Mouse (Mus musculus): Measurements from ENCODE around the gene Mprip. TPM values are rescaled to one million over a fixed set of nuclear protein-coding genes. Genes with fewer than 3 reads are reported as not detected.

Gene Mprip
- polyA plus RNA-seq, 1 experiment from 2014 or later: 39.3 TPM

DNA sequence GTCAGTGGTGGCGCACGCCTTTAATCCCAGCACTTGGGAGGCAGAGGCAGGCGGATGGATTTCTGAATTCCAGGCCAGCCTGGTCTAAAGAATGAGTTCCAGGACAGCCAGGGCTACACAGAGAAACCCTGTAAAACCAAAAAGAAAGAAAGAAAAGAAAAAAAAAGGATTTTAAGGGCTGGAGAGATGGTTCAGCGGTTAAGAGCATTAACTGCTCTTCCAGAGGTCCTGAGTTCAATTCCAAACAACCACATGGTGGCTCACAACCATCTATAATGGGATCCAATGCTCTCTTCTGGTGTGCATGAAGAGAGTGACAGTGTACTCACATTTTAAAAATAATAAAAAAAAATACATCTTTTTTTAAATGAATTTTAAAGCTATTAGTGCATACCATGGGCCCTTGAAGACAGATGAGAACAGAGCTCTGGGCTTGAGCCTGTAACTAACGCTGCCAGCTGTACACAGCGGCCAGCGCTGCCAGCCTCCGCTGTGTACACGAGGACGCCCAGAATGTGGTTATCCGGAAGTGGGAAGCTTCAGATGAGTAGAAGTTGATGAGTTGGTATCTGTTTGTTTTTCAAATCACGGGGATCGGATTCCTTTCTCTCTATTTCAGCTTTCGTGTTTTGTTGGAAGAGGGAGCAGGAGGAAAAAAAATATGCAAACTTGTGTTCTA, 149.5 kb downstream of the Mprip start:
- Histone ChIP-seq H3K27me3 (no peaks in the 10 kb centered on the region), H3K36me3 (peaks cover 23% of the 10 kb centered on the region), H3K4me3 (replicated peaks) (peak overlapping the region; percentile 63), H3K4me1 (replicated peaks) (peaks cover 21% of the 10 kb centered on the region), H3K9ac (replicated peaks) (peak overlapping the region; percentile 88), H3K27ac (peak overlapping the region; percentile 99), H3K9me3 (no peaks in the 10 kb centered on the region), H3K4me2 (replicated peaks) (peak overlapping the region; percentile 78)
- 68% methylated on average over 14 of the region's 14 CpGs for WGBS
- ATAC-seq: 0 out of 2 replicates have a peak, but pooled peaks have one; percentile 9

DNA sequence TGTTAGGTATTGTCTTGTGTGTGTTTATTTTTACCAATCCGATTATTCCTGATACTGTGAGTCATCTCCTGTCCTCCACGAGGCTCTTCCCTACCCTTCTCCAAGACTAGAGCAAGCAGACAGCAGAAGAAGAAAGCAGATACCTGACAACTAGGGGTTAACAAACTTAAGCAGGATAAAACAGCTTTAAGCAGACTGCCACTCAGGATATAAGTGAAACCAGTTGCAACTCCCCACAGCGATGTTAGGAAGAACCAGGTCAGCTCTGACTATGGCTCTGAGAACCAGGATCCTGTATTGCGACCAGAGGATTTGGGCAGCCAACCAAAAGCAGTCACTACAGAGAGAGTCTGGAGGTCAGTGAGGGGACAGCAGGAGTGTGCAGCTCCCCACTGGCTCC, 150.1 kb downstream of the Mprip start:
- Histone ChIP-seq H3K4me3 (replicated peaks) (no peak overlapping the region), H3K4me1 (replicated peaks) (peaks cover 21% of the 10 kb centered on the region), H3K36me3 (peaks cover 23% of the 10 kb centered on the region), H3K9ac (replicated peaks) (no peak overlapping the region), H3K4me2 (replicated peaks) (0 out of 2 replicates have a peak overlapping the region, but pooled peaks have one; percentile 78), H3K27me3 (no peaks in the 10 kb centered on the region), H3K27ac (no peak overlapping the region), H3K9me3 (no peaks in the 10 kb centered on the region)
- ATAC-seq: no peak
- WGBS: 80% methylated on average over 4 of the region's 4 CpGs

DNA sequence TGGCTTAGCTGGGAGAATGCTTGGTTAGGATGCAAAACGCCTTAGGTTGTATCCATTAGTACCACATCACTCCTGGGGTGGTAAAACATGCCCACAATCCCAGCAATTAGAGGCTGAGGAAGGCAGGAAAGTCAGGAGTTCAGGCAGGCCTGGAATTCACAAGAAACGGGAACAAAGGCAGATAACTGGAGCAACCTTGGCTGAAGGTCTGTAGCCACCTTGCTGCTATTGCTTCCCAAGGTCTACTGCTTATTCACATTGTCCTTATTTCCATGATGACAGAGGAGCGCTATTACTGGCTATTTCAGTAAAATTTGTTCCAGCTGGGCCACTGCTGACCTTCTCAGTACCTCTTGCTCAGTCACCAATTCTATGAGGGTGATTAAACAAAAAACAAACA, 152.2 kb downstream of the Mprip start:
- WGBS: 85% methylated on average over 3 of the region's 3 CpGs

DNA sequence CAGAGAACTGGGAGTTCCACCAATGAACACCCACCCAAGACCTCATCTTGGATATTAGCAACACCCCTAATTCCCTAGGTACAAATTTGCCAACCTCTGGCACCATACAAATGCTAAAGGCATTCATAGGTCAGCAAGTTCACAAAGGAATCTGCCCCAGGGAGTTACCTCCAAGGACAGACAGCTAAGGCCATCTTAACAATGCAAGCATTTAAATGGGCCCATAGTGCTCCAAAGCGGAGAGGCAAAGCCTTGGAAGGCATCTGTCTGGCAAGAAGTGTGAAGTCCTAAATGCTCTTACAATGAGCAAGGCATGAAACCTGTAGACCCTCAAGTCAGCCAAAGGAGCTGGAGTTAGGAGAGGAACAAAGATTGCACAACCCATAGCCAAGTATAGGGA, 153.2 kb downstream of the Mprip start:
- ATAC-seq: no peak
- Histone ChIP-seq H3K27me3 (no peaks in the 10 kb centered on the region), H3K4me2 (replicated peaks) (no peak overlapping the region), H3K9ac (replicated peaks) (no peak overlapping the region), H3K36me3 (peaks cover 39% of the 10 kb centered on the region), H3K4me3 (replicated peaks) (no peak overlapping the region), H3K4me1 (replicated peaks) (peaks cover under 1% of the 10 kb centered on the region), H3K9me3 (no peaks in the 10 kb centered on the region), H3K27ac (no peak overlapping the region)
- WGBS: 85% methylated on average over 1 of the region's 1 CpGs

More for the DNA sequence above, 152.2 kb downstream of the Mprip start:
- no peak for ATAC-seq
- H3K27me3 ChIP-seq: no peaks in the 10 kb centered on the region
- H3K4me2 ChIP-seq (replicated peaks): no peak overlapping the region
- H3K9ac ChIP-seq (replicated peaks): no peak overlapping the region
- no peaks in the 10 kb centered on the region for H3K9me3 ChIP-seq
- no peak overlapping the region for H3K27ac ChIP-seq
- H3K4me3 ChIP-seq (replicated peaks): no peak overlapping the region
- peaks cover 10% of the 10 kb centered on the region for H3K4me1 ChIP-seq (replicated peaks)
- H3K36me3 ChIP-seq: peaks cover 29% of the 10 kb centered on the region

DNA sequence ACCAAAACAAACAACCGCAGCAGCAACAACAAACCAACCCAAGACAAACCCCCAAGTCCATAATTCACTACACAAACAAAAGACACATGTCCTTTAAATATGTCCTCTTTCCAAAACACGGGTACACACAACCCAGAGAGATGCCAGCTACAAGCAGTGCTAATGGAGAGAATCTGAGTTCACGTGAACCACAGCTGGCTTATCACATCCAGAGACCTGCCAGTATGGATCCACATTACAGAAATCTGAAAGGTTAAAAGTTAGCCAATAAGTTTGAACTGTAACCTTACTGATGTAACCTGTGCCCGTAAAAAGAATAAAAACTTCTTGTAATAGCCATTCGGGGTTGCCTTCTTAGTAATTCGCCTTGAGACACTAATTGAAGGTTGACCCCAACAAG, 153.8 kb downstream of the Mprip start:
- 94% methylated on average over 6 of the region's 6 CpGs for WGBS

DNA sequence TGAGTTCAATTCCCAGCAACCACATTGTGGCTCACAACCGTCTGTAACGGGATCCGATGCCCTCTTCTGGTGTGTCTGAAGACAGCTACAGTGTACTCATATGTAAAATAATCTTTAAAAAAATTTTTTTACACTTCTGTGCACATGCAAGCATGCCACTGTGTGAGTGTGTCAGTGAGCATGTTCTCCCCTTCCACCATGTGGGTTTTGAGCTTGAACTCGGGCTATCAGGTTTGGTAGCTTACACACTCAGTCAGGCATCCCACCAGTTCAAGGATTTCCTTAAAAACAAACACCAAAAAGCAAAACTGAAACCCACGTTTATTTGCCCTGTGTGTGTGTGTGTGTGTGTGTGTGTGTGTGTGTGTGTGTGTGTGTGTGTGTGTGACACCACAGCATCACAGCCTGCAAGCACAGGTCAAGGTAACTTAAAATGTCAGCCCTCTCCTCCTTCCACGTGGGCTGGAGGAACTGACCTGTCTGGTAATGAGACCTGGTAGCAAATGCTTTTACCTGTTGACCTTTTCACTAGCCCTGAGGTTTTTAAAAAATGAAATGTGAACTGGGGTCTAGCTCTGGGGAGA, 154.5 kb downstream of the Mprip start:
- Histone ChIP-seq H3K4me1 (replicated peaks) (no peaks in the 10 kb centered on the region; the same call in 1 of the 2 replicates), H3K9me3 (no peaks in the 10 kb centered on the region), H3K9ac (replicated peaks) (no peak overlapping the region), H3K4me3 (replicated peaks) (no peak overlapping the region), H3K27me3 (no peaks in the 10 kb centered on the region), H3K27ac (no peak overlapping the region), H3K4me2 (replicated peaks) (no peak overlapping the region), H3K36me3 (peaks cover 51% of the 10 kb centered on the region)
- ATAC-seq: no peak
- WGBS: 93% methylated on average over 6 of the region's 6 CpGs

More for the DNA sequence above, 153.8 kb downstream of the Mprip start:
- no peak for ATAC-seq
- no peaks in the 10 kb centered on the region; the same call in 1 of the 2 replicates for H3K4me1 ChIP-seq (replicated peaks)
- no peak overlapping the region for H3K27ac ChIP-seq
- H3K4me3 ChIP-seq (replicated peaks): no peak overlapping the region
- no peaks in the 10 kb centered on the region for H3K9me3 ChIP-seq
- no peak overlapping the region for H3K4me2 ChIP-seq (replicated peaks)
- no peaks in the 10 kb centered on the region for H3K27me3 ChIP-seq
- H3K36me3 ChIP-seq: peaks cover 45% of the 10 kb centered on the region
- H3K9ac ChIP-seq (replicated peaks): no peak overlapping the region

DNA sequence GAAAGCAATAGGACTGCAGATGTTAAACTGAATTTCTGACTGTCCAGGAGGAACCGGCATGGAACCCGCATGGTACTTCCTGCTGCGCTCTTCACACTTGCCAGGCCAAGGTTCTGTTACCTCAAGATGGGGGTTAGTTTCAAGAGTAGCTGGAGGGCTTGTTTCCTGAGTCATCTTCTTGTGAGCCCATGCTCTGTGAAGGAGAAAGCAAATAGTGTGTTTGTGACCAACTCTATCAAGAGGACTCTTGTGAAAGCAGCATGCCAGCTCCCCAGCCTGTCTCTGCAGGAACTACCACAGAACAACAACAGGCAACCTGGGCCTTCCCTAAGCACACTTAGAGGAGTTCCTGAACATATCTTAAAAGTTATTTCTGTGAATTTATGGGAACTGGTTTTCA, 156.8 kb downstream of the Mprip start:
- Histone ChIP-seq H3K9me3 (no peaks in the 10 kb centered on the region), H3K4me2 (replicated peaks) (no peak overlapping the region), H3K27me3 (no peaks in the 10 kb centered on the region), H3K4me1 (replicated peaks) (no peaks in the 10 kb centered on the region), H3K9ac (replicated peaks) (no peak overlapping the region), H3K4me3 (replicated peaks) (no peak overlapping the region), H3K27ac (no peak overlapping the region), H3K36me3 (peaks cover 72% of the 10 kb centered on the region)
- no peak for ATAC-seq
- 97% methylated on average over 3 of the region's 3 CpGs for WGBS

DNA sequence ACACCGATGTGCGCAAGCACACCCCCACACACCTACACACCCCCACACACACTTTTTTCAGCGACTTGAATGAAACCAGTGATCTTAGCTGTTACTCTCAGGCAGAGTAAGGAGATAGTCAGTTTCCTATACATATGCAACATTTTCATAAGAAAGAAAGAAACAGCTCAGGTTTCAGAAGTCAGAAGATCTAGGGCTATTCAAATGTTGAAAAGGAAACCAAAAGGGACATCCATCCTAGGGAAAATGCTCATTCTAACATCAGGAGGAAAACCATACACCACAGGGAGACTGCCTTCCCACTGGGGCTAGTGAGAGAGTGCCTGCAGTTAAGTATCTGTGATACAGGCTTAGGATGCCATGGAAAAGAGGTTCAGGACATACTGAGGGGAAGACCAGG, 160.5 kb downstream of the Mprip start:
- no peaks in the 10 kb centered on the region for H3K9me3 ChIP-seq
- no peaks in the 10 kb centered on the region for H3K4me1 ChIP-seq (replicated peaks)
- no peak overlapping the region for H3K4me2 ChIP-seq (replicated peaks)
- H3K27me3 ChIP-seq: no peaks in the 10 kb centered on the region
- 88% methylated on average over 3 of the region's 3 CpGs for WGBS
- H3K36me3 ChIP-seq: peaks cover 95% of the 10 kb centered on the region
- H3K9ac ChIP-seq (replicated peaks): no peak overlapping the region
- H3K4me3 ChIP-seq (replicated peaks): no peak overlapping the region
- no peak overlapping the region for H3K27ac ChIP-seq
- ATAC-seq: no peak

Other genes with a start within 250 kb of the Mprip start
- 14.3 TPM in 2 replicates for gene Jmjd4, start 211.3 kb upstream of the Mprip start, polyA plus RNA-seq (2015; fragmentation: Nextera tagmentation; extraction: Ambion mirVana)
- 352 and 380 TPM in 2 replicates for gene Snap47, start 210.1 kb upstream of the Mprip start, polyA plus RNA-seq (2015; fragmentation: Nextera tagmentation; extraction: Ambion mirVana)
- 14.7 and 15.0 TPM in 2 replicates for gene Zfp867, start 188.8 kb upstream of the Mprip start, polyA plus RNA-seq (2015; fragmentation: Nextera tagmentation; extraction: Ambion mirVana)
- gene Zkscan17, start 134.6 kb upstream of the Mprip start, polyA plus RNA-seq (2015; fragmentation: Nextera tagmentation; extraction: Ambion mirVana): 17.6 and 18.2 TPM in 2 replicates
- gene Nlrp3, start 119.7 kb upstream of the Mprip start, polyA plus RNA-seq (2015; fragmentation: Nextera tagmentation; extraction: Ambion mirVana): 0.04 and 0.21 TPM in 2 replicates
- gene Olfr222, start 85.1 kb upstream of the Mprip start, polyA plus RNA-seq (2015; fragmentation: Nextera tagmentation; extraction: Ambion mirVana): not detected in 2 replicates
- gene Olfr223, start 68.0 kb upstream of the Mprip start, polyA plus RNA-seq (2015; fragmentation: Nextera tagmentation; extraction: Ambion mirVana): not detected in 2 replicates
- gene Pld6, start 126.3 kb downstream of the Mprip start, polyA plus RNA-seq (2015; fragmentation: Nextera tagmentation; extraction: Ambion mirVana): 2.4 and 2.7 TPM in 2 replicates
- 38.4 and 41.7 TPM in 2 replicates for gene Flcn, start 148.7 kb downstream of the Mprip start, polyA plus RNA-seq (2015; fragmentation: Nextera tagmentation; extraction: Ambion mirVana)
- 58.6 and 60.5 TPM in 2 replicates for gene Nt5m, start 178.1 kb downstream of the Mprip start, polyA plus RNA-seq (2015; fragmentation: Nextera tagmentation; extraction: Ambion mirVana)
- 218 and 223 TPM in 2 replicates for gene Cops3, start 178.5 kb downstream of the Mprip start, polyA plus RNA-seq (2015; fragmentation: Nextera tagmentation; extraction: Ambion mirVana)